Mouse (Mus musculus) CH12.LX (cell line): Measurements from ENCODE around the gene Snrpd3. TPM values are rescaled to one million over a fixed set of nuclear protein-coding genes. Genes with fewer than 3 reads are reported as not detected.
A peak's percentile ranks its signal among the peaks of the same experiment; 100 is the strongest.

Experiments
- DNase-seq: peaks from one replicate; pipeline ENCODE4 v3.0.0-alpha.2; 2013; ENCODE audit errors: extremely low read depth
- H3K27ac ChIP-seq: 2 replicates; pipeline ENCODE4 v1.5.1; 2012; ENCODE audit warnings: low read depth, mild to moderate bottlenecking, control low read depth, moderate library complexity; ENCODE audit not compliant: insufficient read depth
- H3K27me3 ChIP-seq: replicated peaks from 2 replicates; pipeline ENCODE3; 2012; ENCODE audit warnings: inconsistent platforms
- H3K36me3 ChIP-seq, 2 experiments: replicated peaks in 1 of 2; 2 replicates each; pipeline versions ENCODE3 to v1.6.1; 2012; ENCODE audit warnings: inconsistent platforms in 1 of 2, low read length in 1 of 2, mild to moderate bottlenecking in 1 of 2, mixed read lengths in 1 of 2, moderate library complexity in 1 of 2; ENCODE audit not compliant: control insufficient read depth in 1 of 2, insufficient read depth in 1 of 2
- H3K4me1 ChIP-seq, 2 experiments: 2 replicates each; pipeline ENCODE4 v1.6.1; 2012; ENCODE audit warnings: inconsistent platforms in 1 of 2, moderate library complexity in 1 of 2; ENCODE audit not compliant: insufficient read depth in 2 of 2, control insufficient read depth in 1 of 2
- H3K4me2 ChIP-seq: 2 replicates; pipeline ENCODE4 v1.6.1; 2012; ENCODE audit warnings: low read depth, mild to moderate bottlenecking, control low read depth; ENCODE audit not compliant: poor library complexity, insufficient read depth, severe bottlenecking
- H3K4me3 ChIP-seq, 3 experiments: fragments of 150-350 bp in 1 of 3; sonication (generic) in 1 of 3; replicated peaks in 1 of 3; 2 replicates each; pipeline versions ENCODE3 to v1.5.1; 2011 to 2012; ENCODE audit warnings: low read depth in 2 of 3, low read length in 2 of 3, mild to moderate bottlenecking in 2 of 3, moderate library complexity in 2 of 3, control low read depth in 1 of 3, improper control_type of control experiment in 1 of 3, inconsistent platforms in 1 of 3, mixed read lengths in 1 of 3; ENCODE audit not compliant: poor library complexity in 1 of 3
- H3K79me2 ChIP-seq: replicated peaks from 2 replicates; pipeline ENCODE4 v1.6.1; 2012; ENCODE audit warnings: mild to moderate bottlenecking, moderate library complexity; ENCODE audit not compliant: control insufficient read depth, poor library complexity, insufficient read depth, severe bottlenecking; ENCODE audit errors: extremely low read depth
- H3K9ac ChIP-seq: 2 replicates; pipeline ENCODE4 v1.6.1; 2012; ENCODE audit warnings: low read depth, mild to moderate bottlenecking, control low read depth, moderate library complexity; ENCODE audit not compliant: insufficient read depth
- H3K9me3 ChIP-seq: replicated peaks from 2 replicates; pipeline ENCODE3; 2012; ENCODE audit warnings: low read length, inconsistent platforms, mixed read lengths
- BHLHE40 ChIP-seq: IDR thresholded peaks from 2 replicates; pipeline ENCODE4 v1.6.1; 2011; ENCODE audit warnings: mild to moderate bottlenecking, low read depth, low read length, improper control_type of control experiment
- CHD1 ChIP-seq: IDR thresholded peaks from 2 replicates; pipeline ENCODE4 v1.6.1; 2012; ENCODE audit warnings: low read depth, low read length, improper control_type of control experiment, inconsistent platforms
- CHD2 ChIP-seq: IDR thresholded peaks from 2 replicates; pipeline ENCODE4 v1.6.1; 2011; ENCODE audit warnings: low read length, improper control_type of control experiment
- CTCF ChIP-seq, 2 experiments: IDR thresholded peaks in 1 of 2; conservative IDR thresholded peaks in 1 of 2; 2 replicates each; pipeline ENCODE4 v1.5.1; 2011 to 2012; ENCODE audit warnings: low read depth in 2 of 2, low read length in 2 of 2, improper control_type of control experiment in 1 of 2, inconsistent platforms in 1 of 2, mild to moderate bottlenecking in 1 of 2, moderate library complexity in 1 of 2
- E2F4 ChIP-seq: IDR thresholded peaks from 2 replicates; pipeline ENCODE4 v1.6.1; 2011; ENCODE audit warnings: low read depth, low read length, improper control_type of control experiment; ENCODE audit not compliant: insufficient replicate concordance
- ELF1 ChIP-seq: IDR thresholded peaks from 2 replicates; pipeline ENCODE4 v1.6.1; 2014; ENCODE audit warnings: low read depth, mild to moderate bottlenecking, inconsistent platforms, low read length, improper control_type of control experiment
- ETS1 ChIP-seq: conservative IDR thresholded peaks from 2 replicates; pipeline ENCODE4 v1.6.1; 2012; ENCODE audit warnings: low read depth, mild to moderate bottlenecking, inconsistent platforms, low read length, improper control_type of control experiment, moderate library complexity
- HCFC1 ChIP-seq: IDR thresholded peaks from 2 replicates; pipeline ENCODE4 v1.6.1; 2012; ENCODE audit warnings: low read depth, mild to moderate bottlenecking, inconsistent platforms, low read length, improper control_type of control experiment
- IRF4 ChIP-seq: IDR thresholded peaks from 2 replicates; pipeline ENCODE4 v1.6.1; 2014; ENCODE audit warnings: low read depth, mild to moderate bottlenecking, inconsistent platforms, low read length, improper control_type of control experiment
- JUND ChIP-seq: conservative IDR thresholded peaks from 2 replicates; pipeline ENCODE4 v1.6.1; 2011; ENCODE audit warnings: low read depth, low read length, improper control_type of control experiment
- KAT2A ChIP-seq: IDR thresholded peaks from 2 replicates; pipeline ENCODE4 v1.6.1; 2012; ENCODE audit warnings: low read length, improper control_type of control experiment, inconsistent platforms; ENCODE audit not compliant: insufficient replicate concordance
- MAFK ChIP-seq: IDR thresholded peaks from 2 replicates; pipeline ENCODE4 v1.6.1; 2011; ENCODE audit warnings: low read length, improper control_type of control experiment; ENCODE audit not compliant: insufficient replicate concordance
- MAZ ChIP-seq: IDR thresholded peaks from 2 replicates; pipeline ENCODE4 v1.6.1; 2012; ENCODE audit warnings: low read depth, mild to moderate bottlenecking, inconsistent platforms, low read length, improper control_type of control experiment, moderate library complexity
- MEF2A ChIP-seq: IDR thresholded peaks from 2 replicates; pipeline ENCODE4 v1.6.1; 2014; ENCODE audit warnings: low read depth, mild to moderate bottlenecking, inconsistent platforms, low read length, improper control_type of control experiment, borderline replicate concordance
- MYC ChIP-seq: IDR thresholded peaks from 2 replicates; pipeline ENCODE4 v1.6.1; 2011; ENCODE audit warnings: low read depth, mild to moderate bottlenecking, improper control_type of control experiment, low read length
- NELFE ChIP-seq: IDR thresholded peaks from 2 replicates; pipeline ENCODE4 v1.6.1; 2011; ENCODE audit warnings: low read depth, low read length, improper control_type of control experiment
- NRF1 ChIP-seq: IDR thresholded peaks from 2 replicates; pipeline ENCODE4 v1.6.1; 2014; ENCODE audit warnings: low read depth, mild to moderate bottlenecking, inconsistent platforms, low read length, improper control_type of control experiment, moderate library complexity
- POLR2AphosphoS2 ChIP-seq: IDR thresholded peaks from 2 replicates; pipeline ENCODE4 v1.6.1; 2011; ENCODE audit warnings: low read depth, low read length, improper control_type of control experiment
- RAD21 ChIP-seq: IDR thresholded peaks from 2 replicates; pipeline ENCODE4 v1.6.1; 2011; ENCODE audit warnings: low read depth, mild to moderate bottlenecking, low read length, improper control_type of control experiment, moderate library complexity
- RCOR1 ChIP-seq: conservative IDR thresholded peaks from 2 replicates; pipeline ENCODE4 v1.6.1; 2012; ENCODE audit warnings: low read depth, mild to moderate bottlenecking, inconsistent platforms, low read length, improper control_type of control experiment
- SMC3 ChIP-seq: IDR thresholded peaks from 2 replicates; pipeline ENCODE4 v1.6.1; 2011; ENCODE audit warnings: low read depth, low read length, improper control_type of control experiment
- TCF12 ChIP-seq: IDR thresholded peaks from 2 replicates; pipeline ENCODE4 v1.6.1; 2014; ENCODE audit warnings: low read depth, mild to moderate bottlenecking, inconsistent platforms, low read length, improper control_type of control experiment
- USF1 ChIP-seq: IDR thresholded peaks from 2 replicates; pipeline ENCODE4 v1.6.1; 2014; ENCODE audit warnings: low read depth, mild to moderate bottlenecking, inconsistent platforms, low read length, improper control_type of control experiment
- ZC3H11A ChIP-seq: IDR thresholded peaks from 2 replicates; pipeline ENCODE4 v1.6.1; 2012; ENCODE audit warnings: low read depth, mild to moderate bottlenecking, inconsistent platforms, low read length, improper control_type of control experiment
- ZKSCAN1 ChIP-seq: IDR thresholded peaks from 2 replicates; pipeline ENCODE4 v1.6.1; 2012; ENCODE audit warnings: low read depth, inconsistent platforms, low read length, improper control_type of control experiment, borderline replicate concordance
- ZNF384 ChIP-seq: IDR thresholded peaks from 2 replicates; pipeline ENCODE4 v1.6.1; 2012; ENCODE audit warnings: low read depth, low read length, improper control_type of control experiment, inconsistent platforms
- dilution Hi-C: fragments of 300-500 bp; cut with MboI; formaldehyde crosslinking; loops from 2 replicates; pipeline ENCODE4 v1.14.3; 2020; ENCODE audit warnings: low sequenced_read_pairs; ENCODE audit not compliant: extremely low pct_unique_long_range_greater_than_20kb, extremely low pct_ligation_motif_present
- in situ Hi-C: fragments of 300-500 bp; cut with MboI; formaldehyde crosslinking; loops from 3 replicates; pipeline ENCODE4 v1.14.3; 2019; ENCODE audit warnings: low sequenced_read_pairs, low pct_ligation_motif_present, low pct_unique_long_range_greater_than_20kb, mixed read lengths
- polyA plus RNA-seq: library from polyadenylated mRNA; unstranded; fragments of >175 nt; gene quantifications from 2 replicates; pipeline ENCODE4 v1.2.1, GENCODE M21; 2012; ENCODE audit warnings: low read depth; ENCODE audit not compliant: insufficient read length
- total RNA-seq, 2 experiments: library from RNA; depleted of rRNA; stranded (reverse); fragments of 300-350 nt in 1 of 2; fragments of >200 nt in 1 of 2; gene quantifications; 2 replicates each; pipeline ENCODE4 v1.2.3; 2012 to 2014

The Snrpd3 gene
- total and polyA plus RNA-seq, 3 experiments: 57.8 to 554 (median 101) TPM

DNA sequence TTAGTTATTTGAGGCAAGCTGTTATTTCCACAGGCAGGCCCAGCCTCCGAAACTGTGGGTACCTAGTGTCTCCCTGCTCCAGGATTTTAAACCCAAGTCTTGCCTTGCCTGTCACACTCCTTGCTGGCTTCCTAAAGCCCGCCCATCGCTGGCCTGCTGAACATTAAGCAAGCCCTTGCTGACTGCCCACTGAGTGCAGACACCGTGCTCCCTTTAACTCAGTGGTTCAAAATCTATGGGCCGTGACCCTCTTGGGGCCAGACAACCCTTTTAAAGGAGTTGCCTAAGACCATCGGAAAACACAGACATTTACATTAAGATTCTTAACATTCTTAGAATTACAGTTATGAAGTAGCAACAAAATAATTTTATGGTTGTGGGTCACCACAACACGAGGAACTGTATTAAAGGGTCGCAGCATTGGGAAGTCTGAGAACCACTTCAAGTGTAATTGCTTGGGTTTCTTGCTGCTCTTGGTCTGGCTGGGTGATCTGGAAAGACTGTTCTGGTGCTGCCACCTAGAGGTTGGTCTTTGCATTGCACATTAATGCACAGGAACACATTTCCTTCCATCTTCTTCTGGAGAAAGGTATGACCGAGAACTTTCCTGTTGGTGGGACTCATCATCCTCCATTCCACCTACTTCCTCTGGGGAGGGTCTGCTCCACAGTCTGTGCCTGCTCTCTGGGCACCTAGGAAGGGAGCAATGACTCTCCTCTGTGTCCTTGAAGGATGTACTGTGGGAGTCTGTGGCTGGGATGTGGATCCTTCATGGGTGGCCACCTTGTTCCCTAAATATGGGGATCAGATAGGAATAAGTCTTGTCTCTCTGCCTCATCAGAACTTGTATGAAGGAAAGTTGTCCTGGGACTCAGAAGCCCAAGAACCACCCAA, 31.0 kb upstream of the Snrpd3 start:
- Histone ChIP-seq H3K36me3 (no peaks in the 10 kb centered on the region), H3K9me3 (no peaks in the 10 kb centered on the region), H3K4me3 (no peak overlapping the region), H3K27ac (no peak overlapping the region), H3K79me2 (no peaks in the 10 kb centered on the region), H3K4me2 (no peak overlapping the region), H3K4me1 (peaks cover 14 to 45% of the 10 kb centered on the region in 2 experiments), H3K9ac (no peak overlapping the region), H3K27me3 (no peaks in the 10 kb centered on the region)
- in situ Hi-C loops: loop anchor here (5.0 to 10.0 kb wide), 2 partner anchors 169 to 222 kb away; partner anchors contain the start of gene Adora2a
- dilution Hi-C loops: no loop called here
- TF ChIP-seq ZNF384: peak; percentile 13; the same call in 1 of the 2 replicates
- no peak for TF ChIP-seq POLR2AphosphoS2
- TF ChIP-seq CHD2: no peak
- TF ChIP-seq HCFC1: no peak; the same call in 1 of the 2 replicates
- TF ChIP-seq ETS1: no peak
- TF ChIP-seq ZKSCAN1: no peak
- peak; percentile 86 to 96 for TF ChIP-seq CTCF (conservative IDR thresholded peaks at IDR 0.05 in 1 of 2, IDR thresholded peaks at IDR 0.05 in 1 of 2; ENCODE audit: low read depth in 2 of 2, low read length in 2 of 2)
- TF ChIP-seq USF1: no peak
- TF ChIP-seq BHLHE40: no peak
- TF ChIP-seq JUND: peak; percentile 57; the same call in 1 of the 2 replicates
- no peak for TF ChIP-seq NRF1
- TF ChIP-seq CHD1: no peak
- TF ChIP-seq RAD21: peak; percentile 96
- no peak for TF ChIP-seq TCF12
- peak; percentile 37; the same call in 1 of the 2 replicates for TF ChIP-seq IRF4
- peak; percentile 89 for TF ChIP-seq SMC3
- no peak for TF ChIP-seq KAT2A
- peak; percentile 54; the same call in 1 of the 2 replicates for TF ChIP-seq NELFE
- peak; percentile 40; the same call in 1 of the 2 replicates for TF ChIP-seq E2F4
- TF ChIP-seq RCOR1: no peak
- no peak for TF ChIP-seq MAFK
- peak; percentile 59 for TF ChIP-seq ZC3H11A
- TF ChIP-seq MAZ: no peak
- TF ChIP-seq ELF1: no peak
- TF ChIP-seq MYC: 0 out of 2 replicates have a peak, but pooled peaks have one; percentile 51
- TF ChIP-seq MEF2A: no peak
- DNase-seq: peak; percentile 86
